Mouse (Mus musculus) embryonic facial prominence, embryonic 14.5 days (tissue): ENCODE results near the gene Gng2. TPM values are rescaled to one million over a fixed set of nuclear protein-coding genes. Genes with fewer than 3 reads are reported as not detected.

Experiments used
- ATAC-seq: fragments of 200-750 bp; cut with Nextera tagmentation; 2 replicates; pipeline ENCODE4 v1.8.0; 2017; ENCODE audit warnings: low read depth, moderate number of reproducible peaks, moderate TSS enrichment
- DNase-seq: peaks from one replicate; pipeline ENCODE4 v3.0.0-alpha.2; 2015; ENCODE audit warnings: low spot score
- H3K27ac ChIP-seq: fragments of 300-500 bp; sonication (generic); replicated peaks from 2 replicates; pipeline ENCODE4 v1.5.1; 2014; ENCODE audit warnings: low read depth, mild to moderate bottlenecking, low read length, moderate library complexity
- H3K27me3 ChIP-seq: fragments of 300-500 bp; sonication (generic); replicated peaks from 2 replicates; pipeline ENCODE4 v1.6.1; 2014; ENCODE audit warnings: low read length; ENCODE audit not compliant: control insufficient read depth, insufficient read depth
- H3K36me3 ChIP-seq: fragments of 300-500 bp; sonication (generic); 2 replicates; pipeline ENCODE4 v1.6.1; 2014; ENCODE audit warnings: low read length, mixed read lengths; ENCODE audit not compliant: control insufficient read depth, insufficient read depth
- H3K4me1 ChIP-seq: fragments of 300-500 bp; sonication (generic); 2 replicates; pipeline ENCODE4 v1.6.1; 2014; ENCODE audit warnings: antibody characterized with exemption, low read length; ENCODE audit not compliant: control insufficient read depth, insufficient read depth
- H3K4me2 ChIP-seq: fragments of 300-500 bp; sonication (generic); 2 replicates; pipeline ENCODE4 v1.6.1; 2014; ENCODE audit warnings: low read depth, mild to moderate bottlenecking, low read length, moderate library complexity, mixed read lengths
- H3K4me3 ChIP-seq: fragments of 300-500 bp; sonication (generic); 2 replicates; pipeline ENCODE4 v1.5.1; 2014; ENCODE audit warnings: low read depth, mild to moderate bottlenecking, low read length
- H3K9ac ChIP-seq: fragments of 300-500 bp; sonication (generic); 2 replicates; pipeline ENCODE4 v1.6.1; 2014; ENCODE audit warnings: low read depth, mild to moderate bottlenecking, low read length, moderate library complexity, mixed read lengths
- H3K9me3 ChIP-seq: fragments of 300-500 bp; sonication (generic); 2 replicates; pipeline ENCODE4 v1.6.1; 2016; ENCODE audit warnings: low read length; ENCODE audit not compliant: control insufficient read depth
- WGBS: fragments of 180-500 bp; shearing (Covaris S2); extraction: QIAGEN DNeasy Blood & Tissue Kit; methylation state at CpG from one replicate; pipeline ENCODE4 v1.1.7; 2014; 5-methylcytosine and 5-hydroxymethylcytosine counted together
- polyA plus RNA-seq: library from polyadenylated mRNA; unstranded; fragments of >200 nt; fragmentation: Nextera tagmentation; extraction: Ambion mirVana; gene quantifications from 2 replicates; pipeline ENCODE4 v1.2.1, GENCODE M21; 2014

Gene Gng2
- polyA plus RNA-seq, 1 experiment from 2014 or later, result 59.3 TPM

- ATAC-seq (no peak), DNase-seq (no peak)
- Histone ChIP-seq H3K27ac (no peak overlapping the region), H3K4me3 (no peak overlapping the region), H3K4me2 (no peak overlapping the region), H3K9ac (no peak overlapping the region), H3K36me3 (no peaks in the 10 kb centered on the region), H3K27me3 (no peaks in the 10 kb centered on the region), H3K9me3 (no peaks in the 10 kb centered on the region), H3K4me1 (no peaks in the 10 kb centered on the region)
- 82% methylated on average over 1 of the region's 1 CpGs for WGBS
These were observed 37.4 kb downstream of the Gng2 start for GRCm38 (mm10) chr14:19940066-19940465.

- no peaks in the 10 kb centered on the region for H3K27me3 ChIP-seq
- no peaks in the 10 kb centered on the region for H3K9me3 ChIP-seq
- no peak for ATAC-seq
- H3K27ac ChIP-seq, result no peak overlapping the region
- 79% methylated on average over 5 of the region's 5 CpGs for WGBS
- DNase-seq, result no peak
- H3K4me3 ChIP-seq, result no peak overlapping the region
- H3K4me1 ChIP-seq, result no peaks in the 10 kb centered on the region
- H3K4me2 ChIP-seq, result no peak overlapping the region
- no peaks in the 10 kb centered on the region for H3K36me3 ChIP-seq
- H3K9ac ChIP-seq, result no peak overlapping the region
These were observed 38.9 kb downstream of the Gng2 start for GRCm38 (mm10) chr14:19938545-19938944.

GRCm38 (mm10) chr14:19935084-19935483, 42.3 kb downstream of the Gng2 start:
- no peak overlapping the region for H3K27ac ChIP-seq
- H3K4me3 ChIP-seq, result no peak overlapping the region
- 94% methylated on average over 3 of the region's 3 CpGs for WGBS
- H3K9ac ChIP-seq, result no peak overlapping the region
- H3K27me3 ChIP-seq, result no peaks in the 10 kb centered on the region
- no peaks in the 10 kb centered on the region for H3K36me3 ChIP-seq
- ATAC-seq, result no peak
- DNase-seq, result no peak
- H3K9me3 ChIP-seq, result no peaks in the 10 kb centered on the region
- no peaks in the 10 kb centered on the region for H3K4me1 ChIP-seq
- no peak overlapping the region for H3K4me2 ChIP-seq

- H3K9ac ChIP-seq, result no peak overlapping the region
- 82% methylated on average over 6 of the region's 6 CpGs for WGBS
- no peaks in the 10 kb centered on the region for H3K9me3 ChIP-seq
- DNase-seq, result no peak
- no peak overlapping the region for H3K4me3 ChIP-seq
- no peak for ATAC-seq
- H3K4me1 ChIP-seq, result no peaks in the 10 kb centered on the region
- no peak overlapping the region for H3K27ac ChIP-seq
- no peak overlapping the region for H3K4me2 ChIP-seq
- no peaks in the 10 kb centered on the region for H3K27me3 ChIP-seq
- no peaks in the 10 kb centered on the region for H3K36me3 ChIP-seq
These were observed 44.1 kb downstream of the Gng2 start for GRCm38 (mm10) chr14:19933314-19933713.

- H3K9me3 ChIP-seq, result no peaks in the 10 kb centered on the region
- no peak overlapping the region for H3K4me3 ChIP-seq
- no peak overlapping the region for H3K9ac ChIP-seq
- WGBS, result 34% methylated on average over 6 of the region's 6 CpGs
- 0 out of 2 replicates have a peak, but pooled peaks cover 4% of the 10 kb centered on the region for H3K36me3 ChIP-seq
- DNase-seq (no peak), ATAC-seq (no peak)
- no peaks in the 10 kb centered on the region for H3K4me1 ChIP-seq
- no peak overlapping the region for H3K27ac ChIP-seq
- no peaks in the 10 kb centered on the region for H3K27me3 ChIP-seq
- no peak overlapping the region for H3K4me2 ChIP-seq
These were observed 49.5 kb downstream of the Gng2 start for GRCm38 (mm10) chr14:19927879-19928278.

GRCm38 (mm10) chr14:19927156-19927555, 50.3 kb downstream of the Gng2 start:
- WGBS, result 59% methylated on average over 2 of the region's 2 CpGs
- H3K4me1 ChIP-seq, result no peaks in the 10 kb centered on the region
- 0 out of 2 replicates have a peak, but pooled peaks cover 4% of the 10 kb centered on the region for H3K36me3 ChIP-seq
- ATAC-seq, result no peak
- no peaks in the 10 kb centered on the region for H3K27me3 ChIP-seq
- no peak overlapping the region for H3K4me3 ChIP-seq
- no peak overlapping the region for H3K27ac ChIP-seq
- no peak overlapping the region for H3K4me2 ChIP-seq
- H3K9ac ChIP-seq, result no peak overlapping the region
- H3K9me3 ChIP-seq, result no peaks in the 10 kb centered on the region
- DNase-seq, result no peak

GRCm38 (mm10) chr14:19926312-19926711, 51.1 kb downstream of the Gng2 start:
- DNase-seq, result no peak
- no peak overlapping the region for H3K4me2 ChIP-seq
- WGBS, result 64% methylated on average over 8 of the region's 8 CpGs

GRCm38 (mm10) chr14:19925157-19925556, 52.3 kb downstream of the Gng2 start:
- no peak overlapping the region for H3K9ac ChIP-seq
- ATAC-seq, result no peak
- DNase-seq, result no peak
- H3K9me3 ChIP-seq, result no peaks in the 10 kb centered on the region
- no peaks in the 10 kb centered on the region for H3K27me3 ChIP-seq
- 0 out of 2 replicates have a peak, but pooled peaks cover 4% of the 10 kb centered on the region for H3K36me3 ChIP-seq
- no peak overlapping the region for H3K27ac ChIP-seq
- H3K4me1 ChIP-seq, result peaks cover 8% of the 10 kb centered on the region
- no peak overlapping the region for H3K4me3 ChIP-seq
- 71% methylated on average over 6 of the region's 6 CpGs for WGBS
- H3K4me2 ChIP-seq, result no peak overlapping the region

More at GRCm38 (mm10) chr14:19926312-19926711, 51.1 kb downstream of the Gng2 start:
- no peak overlapping the region for H3K9ac ChIP-seq
- H3K4me1 ChIP-seq, result no peaks in the 10 kb centered on the region
- no peak overlapping the region for H3K27ac ChIP-seq
- H3K9me3 ChIP-seq, result no peaks in the 10 kb centered on the region
- no peak overlapping the region for H3K4me3 ChIP-seq
- no peak for ATAC-seq
- H3K36me3 ChIP-seq, result 0 out of 2 replicates have a peak, but pooled peaks cover 4% of the 10 kb centered on the region
- H3K27me3 ChIP-seq, result no peaks in the 10 kb centered on the region

GRCm38 (mm10) chr14:19924086-19924485, 53.3 kb downstream of the Gng2 start:
- WGBS, result 89% methylated on average over 2 of the region's 2 CpGs

More at GRCm38 (mm10) chr14:19924086-19924485, 53.3 kb downstream of the Gng2 start:
- Histone ChIP-seq H3K9ac (no peak overlapping the region), H3K4me1 (peaks cover 14% of the 10 kb centered on the region), H3K27ac (no peak overlapping the region), H3K27me3 (no peaks in the 10 kb centered on the region), H3K4me3 (no peak overlapping the region), H3K9me3 (no peaks in the 10 kb centered on the region), H3K4me2 (no peak overlapping the region), H3K36me3 (0 out of 2 replicates have a peak, but pooled peaks cover 4% of the 10 kb centered on the region)
- ATAC-seq (no peak), DNase-seq (no peak)
